Mouse (Mus musculus) heart, embryonic 12.5 days (tissue): ENCODE results near the gene Mpp3. TPM values are rescaled to one million over a fixed set of nuclear protein-coding genes. Genes with fewer than 3 reads are reported as not detected.
A peak's percentile ranks its signal among the peaks of the same experiment; 100 is the strongest.

Source experiments
- ATAC-seq: fragments of 200-750 bp; cut with Nextera tagmentation; 2 replicates; pipeline ENCODE4 v1.8.0; 2017; ENCODE audit warnings: moderate TSS enrichment, moderate library complexity; ENCODE audit not compliant: insufficient number of reproducible peaks, low FRiP score
- H3K27ac ChIP-seq: fragments of 300-500 bp; sonication (generic); 2 replicates; pipeline ENCODE4 v1.5.1; 2016; ENCODE audit warnings: mild to moderate bottlenecking, moderate library complexity; ENCODE audit not compliant: poor library complexity, severe bottlenecking
- H3K27me3 ChIP-seq: fragments of 300-500 bp; sonication (generic); replicated peaks from 2 replicates; pipeline ENCODE4 v1.6.1; 2016; ENCODE audit warnings: mild to moderate bottlenecking, moderate library complexity
- H3K36me3 ChIP-seq: fragments of 300-500 bp; sonication (generic); 2 replicates; pipeline ENCODE4 v1.6.1; 2016; ENCODE audit warnings: mild to moderate bottlenecking, moderate library complexity
- H3K4me1 ChIP-seq: fragments of 300-500 bp; sonication (generic); replicated peaks from 2 replicates; pipeline ENCODE4 v1.6.1; 2016; ENCODE audit warnings: mild to moderate bottlenecking
- H3K4me2 ChIP-seq: fragments of 300-500 bp; sonication (generic); 2 replicates; pipeline ENCODE4 v1.6.1; 2016; ENCODE audit warnings: mild to moderate bottlenecking, moderate library complexity
- H3K4me3 ChIP-seq: fragments of 300-500 bp; sonication (generic); 2 replicates; pipeline ENCODE4 v1.5.1; 2016; ENCODE audit warnings: mild to moderate bottlenecking
- H3K9ac ChIP-seq: fragments of 300-500 bp; sonication (generic); 2 replicates; pipeline ENCODE4 v1.6.1; 2016; ENCODE audit warnings: mild to moderate bottlenecking, moderate library complexity
- H3K9me3 ChIP-seq: fragments of 300-500 bp; sonication (generic); replicated peaks from 2 replicates; pipeline ENCODE4 v1.6.1; 2016; ENCODE audit warnings: mild to moderate bottlenecking, moderate library complexity
- WGBS: fragments of 180-500 bp; shearing (Covaris S2); methylation state at CpG from one replicate; pipeline ENCODE4 v1.1.7; 2016; 5-methylcytosine and 5-hydroxymethylcytosine counted together
- polyA plus RNA-seq: library from polyadenylated mRNA; unstranded; fragments of >200 nt; fragmentation: Nextera tagmentation; extraction: Ambion mirVana; gene quantifications from 2 replicates; pipeline ENCODE4 v1.2.1, GENCODE M21; 2016

Gene Mpp3
- polyA plus RNA-seq, 1 experiment from 2014 or later, result 4.1 TPM

GRCm38 (mm10) chr11:101979140-101979539 is 49.1 kb downstream of the Mpp3 start:
- Histone ChIP-seq H3K36me3 (peaks cover 75% of the 10 kb centered on the region), H3K27ac (no peak overlapping the region), H3K4me3 (no peak overlapping the region), H3K27me3 (no peaks in the 10 kb centered on the region), H3K9ac (no peak overlapping the region), H3K4me2 (no peak overlapping the region), H3K9me3 (no peaks in the 10 kb centered on the region), H3K4me1 (peaks cover 35% of the 10 kb centered on the region)
- 82% methylated on average over 5 of the region's 5 CpGs for WGBS
- ATAC-seq, result no peak

GRCm38 (mm10) chr11:101976949-101977348 is 51.3 kb downstream of the Mpp3 start:
- H3K27ac ChIP-seq, result no peak overlapping the region
- no peaks in the 10 kb centered on the region for H3K27me3 ChIP-seq
- peaks cover 18% of the 10 kb centered on the region for H3K4me1 ChIP-seq
- H3K4me3 ChIP-seq, result no peak overlapping the region
- no peaks in the 10 kb centered on the region for H3K9me3 ChIP-seq
- H3K36me3 ChIP-seq, result peaks cover 92% of the 10 kb centered on the region
- no peak overlapping the region for H3K9ac ChIP-seq
- WGBS, result 92% methylated on average over 7 of the region's 7 CpGs
- H3K4me2 ChIP-seq, result no peak overlapping the region
- no peak for ATAC-seq

- WGBS, result 47% methylated on average over 9 of the region's 9 CpGs
- peaks cover 75% of the 10 kb centered on the region for H3K36me3 ChIP-seq
- no peak for ATAC-seq
Observed at GRCm38 (mm10) chr11:101974923-101975322, 53.3 kb downstream of the Mpp3 start.

GRCm38 (mm10) chr11:101974181-101974580 is 54.1 kb downstream of the Mpp3 start:
- Histone ChIP-seq H3K4me1 (peaks cover 11% of the 10 kb centered on the region), H3K36me3 (peaks cover 67% of the 10 kb centered on the region), H3K4me3 (no peak overlapping the region), H3K4me2 (no peak overlapping the region), H3K9ac (no peak overlapping the region), H3K9me3 (no peaks in the 10 kb centered on the region), H3K27me3 (no peaks in the 10 kb centered on the region), H3K27ac (no peak overlapping the region)
- no peak for ATAC-seq
- 56% methylated on average over 6 of the region's 6 CpGs for WGBS

More at GRCm38 (mm10) chr11:101974923-101975322, 53.3 kb downstream of the Mpp3 start:
- Histone ChIP-seq H3K9me3 (no peaks in the 10 kb centered on the region), H3K27me3 (no peaks in the 10 kb centered on the region), H3K4me3 (no peak overlapping the region), H3K4me1 (peaks cover 11% of the 10 kb centered on the region), H3K27ac (no peak overlapping the region), H3K9ac (no peak overlapping the region), H3K4me2 (no peak overlapping the region)

- H3K9ac ChIP-seq, result no peak overlapping the region
- peaks cover 60% of the 10 kb centered on the region for H3K36me3 ChIP-seq
- H3K4me1 ChIP-seq, result peaks cover 14% of the 10 kb centered on the region
Observed at GRCm38 (mm10) chr11:101973496-101973895, 54.8 kb downstream of the Mpp3 start.

GRCm38 (mm10) chr11:101972651-101973050 is 55.6 kb downstream of the Mpp3 start:
- Histone ChIP-seq H3K4me2 (no peak overlapping the region), H3K36me3 (peaks cover 52% of the 10 kb centered on the region), H3K4me3 (no peak overlapping the region), H3K4me1 (peaks cover 14% of the 10 kb centered on the region), H3K9me3 (no peaks in the 10 kb centered on the region), H3K9ac (no peak overlapping the region), H3K27ac (no peak overlapping the region), H3K27me3 (peaks cover 4% of the 10 kb centered on the region; the same call in 1 of the 2 replicates)
- ATAC-seq, result no peak
- WGBS, result 89% methylated on average over 5 of the region's 5 CpGs

More at GRCm38 (mm10) chr11:101973496-101973895, 54.8 kb downstream of the Mpp3 start:
- WGBS, result 85% methylated on average over 9 of the region's 9 CpGs
- Histone ChIP-seq H3K9me3 (no peaks in the 10 kb centered on the region), H3K4me3 (no peak overlapping the region), H3K4me2 (no peak overlapping the region), H3K27ac (no peak overlapping the region), H3K27me3 (no peaks in the 10 kb centered on the region)
- no peak for ATAC-seq

- no peak overlapping the region for H3K4me3 ChIP-seq
- no peak for ATAC-seq
- H3K9ac ChIP-seq, result no peak overlapping the region
- H3K27ac ChIP-seq, result no peak overlapping the region
- peaks cover 47% of the 10 kb centered on the region for H3K36me3 ChIP-seq
- H3K9me3 ChIP-seq, result no peaks in the 10 kb centered on the region
- H3K27me3 ChIP-seq, result peaks cover 9% of the 10 kb centered on the region; the same call in 1 of the 2 replicates
- H3K4me2 ChIP-seq, result no peak overlapping the region
- whole genome bisulfite sequencing, result 69% methylated on average over 3 of the region's 3 CpGs
- peaks cover 17% of the 10 kb centered on the region for H3K4me1 ChIP-seq
Observed at GRCm38 (mm10) chr11:101972097-101972496, 56.2 kb downstream of the Mpp3 start.

GRCm38 (mm10) chr11:101971410-101971809 is 56.9 kb downstream of the Mpp3 start:
- Histone ChIP-seq H3K36me3 (peaks cover 40% of the 10 kb centered on the region), H3K4me3 (no peak overlapping the region), H3K9ac (no peak overlapping the region), H3K27me3 (peaks cover 16% of the 10 kb centered on the region), H3K9me3 (no peaks in the 10 kb centered on the region), H3K27ac (no peak overlapping the region), H3K4me2 (no peak overlapping the region), H3K4me1 (peaks cover 23% of the 10 kb centered on the region)
- WGBS, result 41% methylated on average over 3 of the region's 3 CpGs
- ATAC-seq, result no peak

- peaks cover 33% of the 10 kb centered on the region for H3K4me1 ChIP-seq
- H3K4me2 ChIP-seq, result no peak overlapping the region
- H3K9ac ChIP-seq, result no peak overlapping the region
- peaks cover 29% of the 10 kb centered on the region for H3K36me3 ChIP-seq
- no peak overlapping the region for H3K27ac ChIP-seq
- H3K27me3 ChIP-seq, result peaks cover 32% of the 10 kb centered on the region
- no peak overlapping the region for H3K4me3 ChIP-seq
- H3K9me3 ChIP-seq, result no peaks in the 10 kb centered on the region
- ATAC-seq, result no peak
- 79% methylated on average over 13 of the region's 13 CpGs for WGBS
Observed at GRCm38 (mm10) chr11:101969835-101970234, 58.4 kb downstream of the Mpp3 start.

- Histone ChIP-seq H3K36me3 (peaks cover 18% of the 10 kb centered on the region), H3K4me2 (peak overlapping the region; percentile 14; the same call in 1 of the 2 replicates), H3K4me1 (peaks cover 40% of the 10 kb centered on the region), H3K27ac (peak overlapping the region; percentile 38; the same call in 1 of the 2 replicates), H3K9ac (no peak overlapping the region), H3K9me3 (no peaks in the 10 kb centered on the region), H3K27me3 (peaks cover 42% of the 10 kb centered on the region), H3K4me3 (no peak overlapping the region)
- WGBS, result 0% methylated on average over 5 of the region's 5 CpGs
- peak; percentile 78 for ATAC-seq
Observed at GRCm38 (mm10) chr11:101968791-101969190, 59.5 kb downstream of the Mpp3 start.

- H3K4me3 ChIP-seq, result no peak overlapping the region
- peaks cover 13% of the 10 kb centered on the region for H3K36me3 ChIP-seq
- 13% methylated on average over 7 of the region's 7 CpGs for WGBS
- ATAC-seq, result no peak; the same call in 1 of the 2 replicates
- peak overlapping the region; percentile 38 for H3K27ac ChIP-seq
- H3K4me2 ChIP-seq, result peak overlapping the region; percentile 14; the same call in 1 of the 2 replicates
- peaks cover 47% of the 10 kb centered on the region for H3K27me3 ChIP-seq
- H3K4me1 ChIP-seq, result peaks cover 44% of the 10 kb centered on the region
- no peaks in the 10 kb centered on the region for H3K9me3 ChIP-seq
- no peak overlapping the region for H3K9ac ChIP-seq
Observed at GRCm38 (mm10) chr11:101968311-101968710, 60.0 kb downstream of the Mpp3 start.
